Mouse (Mus musculus) R1 (cell line): ENCODE measurements at regions not wholly inside any gene's neighbourhood (a gene's known extent, or its start where the extent isn't known, plus 50 kb on each side); places are given as distances from the start of the nearest gene placed in this dataset.
A peak's percentile ranks its signal among the peaks of the same experiment; 100 is the strongest.
"Not testable (repeated sequence)": the region's sequence is repeated elsewhere in the genome, so short reads cannot be mapped to it uniquely, and the experiment has no call there.

Experiments used
- DNase-seq: peaks from one replicate; pipeline ENCODE4 v3.0.0-alpha.2; 2018; ENCODE audit warnings: low read depth, low spot score

GRCm38 (mm10) chr1:177501288-177501687 is 59.1 kb downstream of the Zbtb18 start:
- no peak for DNase-seq

- no peak for DNase-seq
Measured at GRCm38 (mm10) chr1:177503946-177504345, 61.8 kb downstream of the Zbtb18 start.

GRCm38 (mm10) chr1:177504743-177505142 is 62.6 kb downstream of the Zbtb18 start:
- DNase-seq = no peak

GRCm38 (mm10) chr1:177507398-177507797 is 65.2 kb downstream of the Zbtb18 start:
- DNase-seq = not testable (repeated sequence)

- DNase-seq = no peak
Measured at GRCm38 (mm10) chr1:177509786-177510185, 67.6 kb downstream of the Zbtb18 start.

GRCm38 (mm10) chr1:177512116-177512515 is 70.0 kb downstream of the Zbtb18 start:
- DNase-seq = no peak

- DNase-seq = peak; percentile 2
Measured at GRCm38 (mm10) chr1:177517934-177518610, 75.9 kb downstream of the Zbtb18 start.

GRCm38 (mm10) chr1:177518897-177519513 is 76.9 kb downstream of the Zbtb18 start:
- no peak for DNase-seq

- no peak for DNase-seq
Measured at GRCm38 (mm10) chr1:177521110-177521509, 79.0 kb downstream of the Zbtb18 start.

- DNase-seq = no peak
Measured at GRCm38 (mm10) chr1:177525141-177525540, 83.0 kb downstream of the Zbtb18 start.

- no peak for DNase-seq
Measured at GRCm38 (mm10) chr1:177531791-177532190, 89.6 kb downstream of the Zbtb18 start.

- no peak for DNase-seq
Measured at GRCm38 (mm10) chr1:177532656-177533055, 90.5 kb downstream of the Zbtb18 start.

- DNase-seq = no peak
Measured at GRCm38 (mm10) chr1:177533332-177533731, 91.2 kb downstream of the Zbtb18 start.

- no peak for DNase-seq
Measured at GRCm38 (mm10) chr1:177545031-177545735, 103.0 kb downstream of the Zbtb18 start.

GRCm38 (mm10) chr1:177547716-177548115 is 105.6 kb downstream of the Zbtb18 start:
- no peak for DNase-seq

GRCm38 (mm10) chr1:177555471-177556291 is 113.5 kb downstream of the Zbtb18 start:
- DNase-seq = peak; percentile 24

- DNase-seq = no peak
Measured at GRCm38 (mm10) chr1:177557432-177557831, 115.3 kb downstream of the Zbtb18 start.

- DNase-seq = no peak
Measured at GRCm38 (mm10) chr1:177557856-177558255, 115.7 kb downstream of the Zbtb18 start.

- DNase-seq = no peak
Measured at GRCm38 (mm10) chr1:177561716-177562588, 119.8 kb downstream of the Zbtb18 start.

- no peak for DNase-seq
Measured at GRCm38 (mm10) chr1:177562589-177562912, 120.4 kb downstream of the Zbtb18 start.

- no peak for DNase-seq
Measured at GRCm38 (mm10) chr1:177565678-177566077, 123.5 kb downstream of the Zbtb18 start.
